Mouse (Mus musculus): ENCODE data around the gene Arrdc1. TPM values are rescaled to one million over a fixed set of nuclear protein-coding genes. Genes with fewer than 3 reads are reported as not detected.
"Not testable (repeated sequence)": the region's sequence is repeated elsewhere in the genome, so short reads cannot be mapped to it uniquely, and the experiment has no call there.

Arrdc1 gene
- 67.1 and 67.9 TPM in 2 replicates for polyA plus RNA-seq (2015; fragmentation: Nextera tagmentation; extraction: Ambion mirVana)

DNA sequence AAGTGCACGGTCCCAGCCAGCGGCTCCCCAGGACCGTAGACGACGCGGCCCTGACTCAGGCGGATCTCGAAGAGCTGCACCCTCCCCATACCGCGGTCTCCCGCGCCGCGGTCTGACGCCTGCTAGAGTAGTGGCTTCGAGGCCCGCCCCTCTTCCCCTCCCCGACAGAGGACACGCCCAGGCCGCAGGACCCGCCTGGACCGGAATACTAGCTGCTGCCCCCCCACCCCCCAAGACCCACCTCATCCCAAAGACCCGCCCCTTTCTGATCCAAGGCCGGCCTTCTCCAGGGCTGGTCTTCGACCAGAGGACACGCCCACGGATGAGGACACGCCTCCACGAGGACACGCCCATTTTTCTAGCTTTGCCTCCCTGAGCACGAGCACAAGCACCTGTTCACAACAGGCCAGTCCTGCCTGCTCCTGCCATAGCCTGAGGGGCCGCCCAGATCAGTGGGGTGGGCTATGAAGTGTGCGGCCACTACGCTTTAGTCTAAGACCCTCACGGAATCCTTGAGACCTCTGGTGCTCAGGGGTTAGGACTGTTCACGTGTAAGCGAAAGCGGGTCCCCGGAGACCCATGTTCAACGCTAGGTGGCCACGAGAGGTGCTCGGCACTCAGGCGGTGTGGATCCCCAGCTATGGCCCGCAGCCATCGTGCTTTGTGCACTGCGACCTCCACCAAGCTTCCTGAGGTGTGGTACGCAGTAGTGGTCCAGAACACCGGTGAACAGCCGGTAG lies at the start of gene Arrdc1:
TSS of gene Arrdc1 (minus strand) at position 196 of the 740 bp plus-strand sequence.
- peak; percentile 96 for DNase-seq (ENCODE audit: low spot score)

DNA sequence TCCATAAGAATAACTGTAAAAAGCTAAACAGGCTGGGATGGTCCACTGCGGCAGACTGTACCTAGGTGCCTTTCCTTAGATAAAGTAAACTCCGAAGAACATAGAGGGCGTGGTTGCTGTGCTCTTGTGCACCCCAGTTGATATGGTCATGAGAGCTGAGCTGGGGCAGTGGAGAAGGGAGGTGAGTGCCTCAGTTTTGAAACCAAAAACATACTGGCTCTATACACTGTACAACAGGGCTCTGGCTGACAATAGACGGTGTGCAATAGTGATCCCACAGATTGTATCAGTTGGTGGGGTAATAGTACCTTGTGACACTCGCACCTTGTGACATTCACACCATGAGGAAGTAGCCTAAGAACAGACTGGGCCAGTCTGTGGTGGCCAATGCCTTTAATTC lies 41.9 kb upstream of the Arrdc1 start:
- no peak for DNase-seq (ENCODE audit: low spot score)

DNA sequence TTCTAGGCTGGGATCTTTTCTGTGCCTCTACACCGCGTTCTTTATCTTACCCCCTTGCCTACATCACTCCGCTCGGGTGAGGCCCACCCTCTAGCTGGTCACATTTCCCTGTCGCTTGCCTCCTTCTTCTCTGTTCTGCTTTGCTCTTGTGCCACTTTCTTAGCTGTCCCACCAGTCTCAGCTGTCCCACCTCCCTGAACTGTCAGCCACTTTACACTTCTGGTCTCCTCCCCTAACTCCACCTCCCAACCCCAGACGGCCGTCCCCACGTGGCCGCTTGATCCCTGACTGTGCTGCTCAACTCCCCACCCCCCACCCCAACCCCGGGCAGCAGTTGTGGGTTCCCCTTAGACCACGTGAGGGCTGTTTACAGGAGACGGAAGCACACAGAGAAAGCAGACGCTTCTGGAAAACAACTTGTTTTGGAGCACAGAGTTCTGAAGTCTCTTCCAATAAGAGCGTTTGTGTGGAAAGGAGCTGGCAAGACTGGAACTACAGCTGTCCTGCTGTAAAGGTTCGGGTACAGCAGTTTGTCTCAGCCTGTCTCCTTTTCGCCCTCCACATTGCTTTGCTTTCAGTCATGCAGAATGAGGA lies 40.7 kb upstream of the Arrdc1 start, which contains the start of gene Pnpla7:
TSS of gene Pnpla7 (plus strand) at position 330 of the 594 bp plus-strand sequence.
- DNase-seq (ENCODE audit: low spot score), result peak; percentile 90

DNA sequence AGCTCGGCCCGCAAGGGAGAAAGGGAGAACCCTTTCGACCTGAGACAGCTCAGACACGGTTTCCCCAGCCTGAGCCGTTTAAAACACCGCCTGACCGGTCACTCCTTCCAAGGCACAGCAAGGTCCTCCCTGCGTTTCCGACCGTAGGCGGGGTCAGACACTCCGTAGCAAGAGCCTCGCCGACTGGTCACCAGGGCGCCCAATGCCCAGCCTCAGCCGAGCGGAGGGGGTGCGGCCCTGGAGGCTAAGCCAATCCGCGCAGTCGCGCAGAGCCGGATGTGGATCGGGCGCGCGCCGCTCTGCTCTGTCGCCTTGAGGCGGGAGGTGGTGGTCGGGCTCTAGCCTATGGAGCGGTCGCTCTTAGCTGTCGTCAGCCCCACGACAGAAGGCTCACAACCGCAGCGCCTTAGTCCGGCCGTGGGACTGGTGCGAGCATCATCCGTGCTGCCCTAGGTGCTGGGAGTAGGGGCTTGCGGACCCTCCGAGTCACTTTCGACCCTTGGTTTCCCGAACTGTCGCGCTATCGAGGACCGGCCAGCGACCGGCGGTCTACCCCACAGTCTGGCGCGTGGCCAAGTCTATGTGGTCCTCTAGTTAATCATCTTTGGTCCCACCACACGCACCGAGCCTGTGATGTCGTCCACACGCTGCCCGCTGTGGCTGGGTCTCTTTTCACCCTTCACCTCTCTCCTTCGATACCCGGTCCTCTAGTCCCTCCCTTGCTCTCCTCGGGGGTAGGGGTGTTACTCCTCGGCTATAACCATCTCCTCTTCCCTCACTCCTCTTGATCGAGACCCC lies 40.1 kb upstream of the Arrdc1 start, which contains the start of gene Mrpl41:
TSS of gene Mrpl41 (minus strand) at position 193 of the 798 bp plus-strand sequence.
- DNase-seq (ENCODE audit: low spot score), result peak; percentile 96

DNA sequence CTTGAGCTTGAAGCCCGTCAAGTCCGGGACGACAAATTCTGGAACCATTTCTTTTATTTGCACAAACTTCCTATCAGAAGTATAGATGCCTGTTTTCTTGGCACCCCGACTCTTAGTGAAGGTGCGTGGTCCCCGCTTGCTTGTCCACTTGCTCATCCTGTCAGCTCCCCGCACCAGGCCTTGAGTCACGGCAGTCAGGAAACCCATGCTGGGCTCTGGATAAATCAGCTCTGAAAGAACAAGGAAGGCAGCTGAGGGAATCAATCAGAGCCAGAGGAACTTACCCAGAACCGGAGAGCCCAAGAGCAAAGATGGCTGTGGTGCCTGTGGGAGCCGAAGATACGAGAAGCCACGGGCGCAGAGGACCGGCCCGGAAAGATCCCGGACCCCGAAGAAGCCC lies 39.4 kb upstream of the Arrdc1 start:
- DNase-seq (ENCODE audit: low spot score), result not testable (repeated sequence)

DNA sequence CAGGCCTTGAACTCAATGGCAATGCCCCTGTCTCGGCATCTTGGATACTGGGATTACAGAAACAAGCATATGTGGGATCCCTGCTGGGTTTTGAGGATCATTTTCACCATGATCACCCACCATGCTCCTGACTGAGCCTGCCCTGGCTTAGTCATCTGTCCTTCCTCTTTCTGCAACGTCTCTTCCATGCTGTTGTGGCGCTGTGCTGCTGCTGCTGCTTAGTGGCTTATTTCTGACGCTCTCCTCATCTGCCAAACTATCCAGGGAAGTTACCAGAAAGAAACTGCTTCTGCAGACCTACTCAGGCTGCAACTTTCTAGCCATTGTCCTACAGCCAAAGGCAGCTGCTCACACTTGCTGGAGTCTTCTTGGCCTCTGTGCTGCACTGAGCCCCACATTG lies 35.3 kb upstream of the Arrdc1 start:
- DNase-seq (ENCODE audit: low spot score), result no peak

DNA sequence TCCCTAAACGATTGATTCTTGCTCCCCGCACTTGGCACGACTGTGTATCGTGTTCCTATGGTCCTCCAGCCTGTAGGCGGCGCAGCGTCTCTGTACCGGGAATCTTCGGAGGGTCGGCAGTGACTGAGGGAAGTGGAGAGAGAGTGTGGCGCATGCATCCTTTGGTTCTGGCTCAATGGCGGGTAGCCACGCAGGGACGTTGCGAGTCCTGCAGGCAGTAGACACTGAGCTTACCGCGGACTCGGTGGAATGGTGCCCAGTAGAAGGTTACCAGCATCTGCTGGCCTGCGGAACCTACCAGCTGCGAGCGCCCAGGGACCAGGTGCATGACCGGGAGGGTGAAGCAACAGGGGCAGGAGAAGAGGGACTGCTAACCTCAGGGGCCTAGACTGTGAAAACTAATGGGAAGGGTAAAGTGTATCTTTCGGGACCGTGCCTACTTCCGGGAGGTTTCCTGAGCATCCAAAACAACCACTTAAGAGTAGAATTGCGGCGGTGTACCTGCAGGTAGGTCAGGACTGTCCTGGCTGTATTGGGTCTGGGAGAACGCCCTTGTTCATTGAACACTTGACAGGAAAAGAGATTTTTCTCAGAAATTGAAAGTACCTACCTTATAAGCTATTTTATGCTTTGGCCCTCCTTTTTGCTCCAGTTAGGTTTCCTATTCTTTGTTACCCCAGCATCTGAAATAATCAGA lies 27.4 kb upstream of the Arrdc1 start, which contains the start of gene Dph7:
TSS of gene Dph7 (plus strand) at position 97 of the 697 bp plus-strand sequence.
- peak; percentile 88 for DNase-seq (ENCODE audit: low spot score)

DNA sequence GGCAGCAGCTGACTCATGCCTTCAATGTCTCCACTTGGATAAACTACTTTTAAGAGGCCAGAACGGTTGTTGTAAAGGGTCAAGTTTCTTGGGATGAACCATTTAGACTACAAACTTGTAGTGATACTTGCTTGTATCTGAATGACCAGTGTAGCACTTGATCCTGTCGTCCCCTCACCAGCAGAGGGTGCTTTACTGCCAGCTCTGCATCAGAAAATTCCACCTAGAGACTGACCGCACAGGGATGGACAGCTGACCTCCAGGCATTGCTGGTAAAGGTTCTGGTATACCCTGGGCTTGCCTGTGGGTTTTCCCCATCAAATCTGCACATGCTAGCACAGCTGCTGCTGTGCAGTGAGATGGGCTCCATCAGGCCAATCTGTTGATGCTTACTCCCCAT lies 25.9 kb upstream of the Arrdc1 start:
- no peak for DNase-seq (ENCODE audit: low spot score)

DNA sequence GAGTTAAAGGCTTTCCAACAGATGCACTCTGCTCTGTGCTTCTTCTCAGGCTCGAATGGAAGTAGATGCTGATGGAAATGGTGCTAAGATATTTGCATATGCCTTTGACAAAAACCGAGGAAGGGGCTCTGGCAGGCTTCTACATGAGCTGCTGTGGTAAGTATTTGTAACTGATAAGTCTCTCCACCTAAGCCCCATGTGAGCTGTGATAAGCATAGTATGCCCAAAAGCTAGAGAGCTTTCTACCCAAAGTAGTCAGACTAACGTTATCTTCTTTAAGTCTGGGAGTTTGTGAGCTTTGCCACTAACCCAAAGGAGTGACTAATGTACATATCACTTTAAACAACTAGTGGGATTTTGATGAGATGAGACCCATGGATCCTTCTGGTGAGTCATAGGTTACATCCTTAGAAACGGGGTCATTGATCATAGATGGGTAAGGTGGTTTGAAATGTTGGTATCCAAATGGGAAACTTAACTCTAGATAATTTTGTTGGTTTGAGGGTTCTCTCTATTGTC lies 17.5 kb upstream of the Arrdc1 start:
- no peak for DNase-seq (ENCODE audit: low spot score)

DNA sequence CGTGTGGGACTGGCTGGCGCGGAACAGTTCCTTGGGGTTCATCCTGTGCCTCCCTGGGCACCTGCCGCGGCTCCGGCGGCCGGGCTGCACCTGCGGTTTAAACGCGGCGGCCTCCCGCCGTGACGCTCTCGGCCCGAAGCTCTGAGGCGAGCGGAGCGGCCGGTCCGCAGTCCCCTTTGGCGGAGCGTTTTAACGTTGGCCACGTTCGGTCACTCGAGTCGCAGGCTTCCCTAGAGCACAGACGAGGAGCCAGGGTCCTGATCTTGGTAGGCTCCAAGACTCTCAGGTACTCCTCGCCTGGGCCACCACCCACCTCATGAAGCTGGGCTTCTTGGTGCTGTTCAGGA lies 15.1 kb upstream of the Arrdc1 start:
- DNase-seq (ENCODE audit: low spot score), result no peak

DNA sequence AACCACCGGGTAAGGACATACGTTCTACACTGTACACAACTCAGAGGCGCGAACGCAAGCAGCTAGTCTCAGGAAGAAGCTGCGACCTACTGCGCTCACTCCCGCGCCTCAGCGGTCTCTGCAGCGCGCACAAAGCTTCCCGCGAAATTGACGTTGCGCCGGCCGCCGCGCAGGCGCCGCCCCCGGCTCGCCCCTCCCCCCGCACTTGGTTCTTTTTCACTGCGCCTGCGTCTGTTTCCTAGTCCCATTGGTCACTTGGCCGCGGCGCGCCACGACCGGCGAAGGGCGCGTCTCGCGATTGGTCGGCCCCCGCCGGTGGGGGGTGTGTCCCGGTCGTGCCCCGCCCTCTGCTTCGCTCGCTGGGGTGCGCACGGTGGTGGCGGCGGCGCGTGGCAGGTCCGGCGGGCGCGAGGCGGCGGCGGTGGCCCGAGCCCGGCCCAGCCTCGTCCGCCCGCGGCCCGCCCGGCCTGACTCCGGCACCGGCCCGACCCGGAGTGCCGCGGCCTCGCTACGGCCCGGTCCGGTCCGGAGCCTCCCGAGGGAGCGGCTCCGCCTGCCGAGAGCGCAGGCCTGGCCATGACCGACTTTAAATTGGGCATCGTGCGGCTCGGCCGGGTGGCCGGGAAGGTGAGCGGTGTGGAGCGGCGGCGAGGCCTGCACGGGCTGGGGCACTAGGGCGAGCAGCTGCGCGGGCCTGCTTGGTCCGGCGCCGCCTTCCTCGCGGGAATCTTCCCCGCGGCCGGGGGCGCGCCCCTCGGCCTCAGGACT lies 14.6 kb upstream of the Arrdc1 start, which contains the start of gene Zmynd19:
TSS of gene Zmynd19 (plus strand) at position 372 of the 768 bp plus-strand sequence.
- peak; percentile 97 for DNase-seq (ENCODE audit: low spot score)

DNA sequence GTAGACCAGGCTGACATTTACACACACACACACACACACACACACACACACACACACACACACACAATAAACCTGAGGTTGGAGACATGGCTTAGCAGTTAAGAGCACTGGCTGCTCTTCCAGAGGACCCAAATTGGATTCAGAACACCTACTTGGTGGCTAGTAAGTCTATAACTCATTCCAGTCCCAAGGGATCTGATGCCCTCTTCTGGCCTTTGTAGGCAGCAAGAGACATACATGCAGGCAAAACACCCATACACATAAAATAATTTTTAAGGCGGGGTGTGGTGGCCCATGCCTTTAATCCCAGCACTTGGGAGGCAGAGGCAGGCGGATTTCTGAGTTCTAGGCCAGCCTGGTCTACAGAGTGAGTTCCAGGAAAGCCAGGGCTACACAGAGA lies 9.3 kb upstream of the Arrdc1 start:
- peak; percentile 32 for DNase-seq (ENCODE audit: low spot score)

DNA sequence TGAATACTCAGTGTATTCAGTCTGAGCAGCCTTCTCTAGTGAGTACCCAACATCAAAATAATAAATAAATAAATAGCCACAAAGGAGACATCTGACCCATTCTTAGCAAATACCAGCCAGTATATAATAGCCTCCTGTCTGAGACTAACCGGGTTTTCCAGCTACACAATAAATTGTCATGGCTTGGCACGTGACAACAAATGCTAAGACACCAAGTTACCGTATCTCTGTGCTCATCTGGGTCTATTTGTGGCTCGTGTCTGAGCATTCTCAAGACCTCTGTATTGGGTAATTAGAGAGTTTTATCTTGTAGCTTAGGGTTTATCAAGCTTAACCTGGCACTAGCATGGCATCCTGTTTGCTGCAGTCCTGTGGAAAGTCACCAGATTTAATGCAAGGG lies 7.0 kb upstream of the Arrdc1 start:
- no peak for DNase-seq (ENCODE audit: low spot score)

DNA sequence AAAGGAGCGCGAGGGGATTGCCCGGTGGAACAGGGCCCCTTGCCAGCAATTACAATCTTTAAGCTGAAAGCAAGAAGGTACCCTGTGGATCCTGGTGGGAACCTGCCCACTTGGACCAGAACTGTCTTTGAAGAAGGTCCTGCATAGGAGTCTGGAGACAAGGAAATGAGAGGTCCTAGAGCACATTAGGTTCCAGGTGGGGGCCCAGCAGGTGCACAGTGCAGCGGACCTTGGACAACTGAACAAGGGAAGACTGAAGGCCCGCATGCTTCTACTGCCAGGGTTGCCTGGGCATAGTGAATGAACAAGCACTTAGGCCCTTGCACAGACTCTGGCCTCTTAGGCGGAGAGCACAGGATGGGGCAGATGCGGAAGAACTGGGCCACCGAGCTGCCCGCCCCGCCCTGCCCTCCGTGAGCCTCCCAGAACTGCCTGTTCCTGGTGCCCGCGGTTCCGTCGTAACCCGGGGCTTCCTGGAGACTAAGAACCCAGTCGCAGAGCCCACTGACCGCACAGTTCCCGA lies 550 bp downstream of the Arrdc1 start:
- no peak for DNase-seq (ENCODE audit: low spot score)

DNA sequence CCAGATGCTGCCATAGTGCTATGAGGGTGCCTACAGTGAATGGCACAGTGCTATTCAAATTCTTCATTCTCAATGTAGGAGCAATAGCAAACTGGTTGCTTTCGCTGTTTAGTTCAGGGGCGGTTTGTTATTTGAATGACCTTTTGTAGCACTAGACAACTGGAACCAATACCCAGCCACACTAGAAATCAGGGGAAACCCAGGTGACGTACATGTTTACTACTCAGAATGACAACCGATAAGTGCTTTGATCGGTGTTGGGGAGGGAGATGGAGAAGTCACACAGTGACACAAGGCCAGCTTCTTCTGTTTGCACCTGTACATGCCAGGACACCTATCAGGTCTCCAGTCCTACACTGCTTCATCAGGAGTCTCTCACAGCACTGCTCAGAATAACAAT lies 5.5 kb downstream of the Arrdc1 start:
- DNase-seq (ENCODE audit: low spot score), result no peak

DNA sequence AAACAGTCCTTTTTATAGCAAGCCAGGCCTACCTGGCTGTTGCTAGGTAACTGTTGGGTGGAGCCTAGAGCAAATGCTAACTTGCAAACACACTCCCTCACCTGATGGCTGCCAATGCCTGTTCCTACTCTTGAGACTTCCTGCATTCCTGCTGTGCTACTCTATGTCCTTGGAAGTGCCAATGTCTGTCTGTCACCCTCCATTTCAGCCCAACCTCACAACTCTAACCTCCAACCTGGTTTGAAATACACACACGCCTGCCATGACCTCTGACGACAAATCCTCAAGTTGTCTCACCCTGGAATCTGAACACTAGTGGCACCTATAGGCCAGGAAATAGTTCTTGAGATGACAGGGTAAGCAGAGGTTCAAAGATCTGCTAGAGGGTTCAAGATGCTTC lies 5.9 kb downstream of the Arrdc1 start:
- no peak for DNase-seq (ENCODE audit: low spot score)

DNA sequence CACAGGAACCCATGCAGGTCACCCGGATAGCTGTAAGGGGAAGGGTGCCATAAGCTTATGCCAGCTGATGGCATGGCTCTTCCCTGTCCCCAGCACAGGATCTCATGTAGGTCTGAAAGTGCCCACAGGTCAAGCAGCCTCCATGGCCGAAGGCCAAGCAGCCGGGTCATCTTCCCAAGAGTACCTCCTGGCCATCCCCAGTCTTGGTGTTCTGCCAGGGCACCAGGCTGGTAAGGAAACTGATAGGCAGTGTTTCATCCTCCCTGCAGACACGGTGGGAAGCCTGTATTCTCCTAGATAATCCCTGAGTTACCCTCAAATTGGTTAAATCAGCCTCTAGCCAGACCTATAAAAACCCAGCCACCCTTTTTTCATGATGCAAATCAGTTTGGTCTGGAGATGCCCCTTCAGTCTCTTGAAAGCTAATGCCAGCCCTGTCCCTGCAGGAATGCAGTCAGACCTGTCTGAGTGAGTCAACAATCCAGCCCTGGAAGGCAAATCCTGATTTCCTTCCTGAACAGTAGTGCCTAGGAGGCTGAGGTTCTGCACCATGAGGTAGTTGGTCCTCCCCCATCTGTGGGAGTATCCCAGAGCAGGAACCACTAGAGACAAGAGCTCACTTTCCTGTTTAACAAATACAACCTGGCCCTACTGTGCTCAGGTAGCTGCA lies 7.1 kb downstream of the Arrdc1 start:
- no peak for DNase-seq (ENCODE audit: low spot score)

DNA sequence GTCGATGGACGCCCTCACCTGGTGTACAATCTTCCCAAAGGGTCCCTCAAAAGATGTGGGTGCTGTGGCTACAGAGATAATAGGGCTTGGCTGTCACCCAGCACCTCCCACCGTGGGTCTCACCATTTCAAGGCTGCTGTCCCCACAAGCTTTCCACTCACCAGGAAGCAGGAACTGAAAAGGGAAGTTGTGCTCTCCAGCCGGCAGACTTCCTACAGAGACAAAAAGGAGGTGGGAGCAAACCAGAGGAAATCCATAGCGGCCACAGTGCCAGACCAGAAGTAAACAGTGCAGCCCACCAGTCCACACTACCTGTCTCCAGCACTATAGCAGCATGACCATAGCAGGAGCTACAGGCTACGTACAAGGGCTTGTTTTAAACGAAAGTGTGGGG lies 8.1 kb downstream of the Arrdc1 start:
- no peak for DNase-seq (ENCODE audit: low spot score)

DNA sequence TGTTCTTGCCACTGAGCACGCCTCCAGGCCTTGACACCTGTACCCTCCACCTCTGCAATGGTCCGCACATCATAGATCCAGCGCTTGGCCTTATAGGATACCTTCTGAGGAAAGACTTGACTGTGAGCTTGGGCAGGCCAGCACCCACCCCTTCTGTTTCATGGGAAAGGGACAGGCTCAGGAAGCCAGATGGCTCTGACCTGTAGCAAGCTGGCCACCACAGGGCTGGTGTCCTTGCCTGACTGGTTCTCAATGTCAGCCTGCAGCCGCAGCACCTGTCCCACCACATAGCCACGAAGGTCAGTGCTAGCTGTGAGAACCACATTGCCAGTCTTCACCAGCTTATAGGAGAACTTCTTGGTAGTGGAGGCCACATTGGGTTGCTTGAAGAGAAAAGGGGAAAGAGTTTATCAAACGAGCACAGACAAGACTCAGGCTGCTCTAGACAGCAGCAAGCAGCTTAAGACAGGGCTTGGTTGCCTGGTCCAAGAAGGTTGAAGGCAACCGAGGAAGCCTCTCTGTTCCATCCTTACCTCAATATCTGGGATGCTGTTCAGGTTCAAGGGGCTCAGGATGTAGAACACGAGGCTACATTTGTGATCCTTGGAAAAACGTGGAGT lies 8.6 kb downstream of the Arrdc1 start:
- DNase-seq (ENCODE audit: low spot score), result no peak
